Mouse (Mus musculus) spleen, adult 12 weeks (tissue): ENCODE measurements around the gene Nkx6-1.

Experiments
- DNase-seq: peaks from one replicate; pipeline ENCODE4 v3.0.0; 2022; ENCODE audit warnings: low spot score

Nkx6-1 gene

GRCm38 (mm10) chr5:101659411-101659971 lies 5.3 kb downstream of the Nkx6-1 start:
- no peak for DNase-seq

- DNase-seq: no peak
These were observed 5.9 kb downstream of the Nkx6-1 start for GRCm38 (mm10) chr5:101658984-101659290.

GRCm38 (mm10) chr5:101658188-101658983 lies 6.4 kb downstream of the Nkx6-1 start:
- no peak for DNase-seq

GRCm38 (mm10) chr5:101657698-101658097 lies 7.1 kb downstream of the Nkx6-1 start:
- DNase-seq: no peak

GRCm38 (mm10) chr5:101656107-101656506 lies 8.7 kb downstream of the Nkx6-1 start:
- DNase-seq: no peak

- DNase-seq: no peak
These were observed 9.4 kb downstream of the Nkx6-1 start for GRCm38 (mm10) chr5:101655418-101655817.

- no peak for DNase-seq
These were observed 16.8 kb downstream of the Nkx6-1 start for GRCm38 (mm10) chr5:101647726-101648686.

- DNase-seq: no peak
These were observed 17.7 kb downstream of the Nkx6-1 start for GRCm38 (mm10) chr5:101646961-101647575.

GRCm38 (mm10) chr5:101645071-101645470 lies 19.7 kb downstream of the Nkx6-1 start:
- DNase-seq: no peak

- DNase-seq: no peak
These were observed 26.7 kb downstream of the Nkx6-1 start for GRCm38 (mm10) chr5:101638101-101638500.
